Mouse (Mus musculus): ENCODE measurements at regions not wholly inside any gene's neighbourhood (a gene's known extent, or its start where the extent isn't known, plus 50 kb on each side); places are given as distances from the start of the nearest gene placed in this dataset.
A peak's percentile ranks its signal among the peaks of the same experiment; 100 is the strongest.

DNA sequence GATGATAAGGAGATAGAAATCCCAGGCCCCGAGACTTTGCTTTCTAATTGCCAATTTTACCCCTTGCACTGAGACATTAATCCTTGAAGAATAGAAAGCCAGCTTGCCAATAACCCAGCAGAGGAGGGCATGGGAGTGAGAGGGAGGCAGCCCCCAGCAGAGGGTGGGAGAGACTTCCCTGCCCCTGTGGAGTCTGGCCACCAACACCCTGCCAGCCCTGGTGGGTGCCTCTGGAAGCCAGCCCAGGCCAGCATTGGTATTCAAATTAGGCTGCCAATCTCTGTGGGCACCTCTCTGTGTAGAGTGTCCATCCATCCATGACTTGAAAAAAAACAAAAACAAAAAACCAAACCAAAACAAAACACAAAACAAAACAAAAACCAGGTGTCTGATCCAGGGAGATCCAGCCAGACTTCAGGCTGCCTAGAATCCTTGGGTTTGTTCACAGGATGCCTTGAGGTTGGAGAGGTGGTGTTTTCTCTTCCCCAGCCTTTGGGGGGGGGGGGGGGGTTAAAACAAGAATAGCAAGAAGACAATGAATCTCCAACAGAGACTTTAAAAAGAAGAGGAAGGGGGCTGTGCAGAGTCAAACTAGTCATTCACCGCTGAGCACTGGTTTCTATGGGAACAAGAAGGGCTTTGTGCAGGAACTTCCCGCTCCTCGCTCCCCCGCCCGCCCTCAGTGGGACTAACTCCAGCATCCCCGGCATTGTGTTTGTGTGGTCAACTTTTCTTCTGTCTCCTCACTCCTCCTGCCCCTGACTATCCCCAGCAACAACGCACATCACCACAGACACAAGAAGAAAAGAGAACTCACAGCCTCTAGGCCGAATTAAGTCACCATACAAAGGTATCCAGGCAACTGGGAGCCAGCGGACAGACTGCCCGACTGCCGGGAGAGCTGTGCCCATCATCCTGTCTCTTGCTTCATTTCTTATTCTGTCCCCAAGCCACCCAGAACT, 236.3 kb upstream of the Pabpc6 start:
- no peak for DNase-seq (ENCODE audit: low read depth)

DNA sequence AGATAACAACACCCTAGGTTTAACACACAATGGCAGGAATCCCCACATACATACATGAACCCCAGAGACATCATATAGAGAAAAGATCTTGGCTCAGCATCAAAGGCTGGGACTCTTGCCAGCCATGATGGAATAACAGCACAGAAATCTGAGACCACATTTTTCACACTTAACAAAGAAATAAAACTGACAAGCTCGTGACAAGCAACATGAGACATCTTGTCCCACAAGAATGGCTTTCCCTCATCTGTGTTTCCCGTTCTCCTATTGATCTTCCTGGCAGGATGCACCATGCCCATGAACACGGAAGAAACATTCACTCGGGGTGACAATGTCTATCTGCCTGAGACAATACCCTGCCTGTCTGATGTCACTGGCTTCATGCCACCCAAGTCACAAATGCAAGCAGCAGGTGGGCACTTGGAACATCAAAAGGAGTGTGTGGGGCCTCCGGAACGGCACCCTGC, 235.0 kb upstream of the Pabpc6 start:
- no peak for DNase-seq (ENCODE audit: low read depth)

DNA sequence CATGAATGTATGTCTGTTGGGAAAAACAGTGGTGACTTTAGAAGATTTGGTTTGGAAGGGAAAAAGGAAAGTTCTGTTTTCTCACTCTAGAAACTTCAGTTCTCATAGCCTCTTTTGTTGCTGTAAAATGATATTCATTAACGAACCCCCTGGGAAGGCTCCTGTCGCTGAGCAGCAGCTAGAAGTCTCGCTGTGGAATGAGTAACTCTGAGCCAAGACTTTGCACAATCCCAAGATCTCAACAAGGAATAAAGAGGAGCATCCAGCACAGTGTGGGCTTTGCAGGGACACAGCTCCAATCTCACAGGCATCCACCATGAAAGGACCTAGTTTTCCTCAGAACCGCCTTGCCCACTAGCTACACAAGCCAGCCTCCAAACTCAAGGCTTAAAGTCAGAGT, 233.8 kb upstream of the Pabpc6 start:
- DNase-seq (ENCODE audit: low read depth): no peak

DNA sequence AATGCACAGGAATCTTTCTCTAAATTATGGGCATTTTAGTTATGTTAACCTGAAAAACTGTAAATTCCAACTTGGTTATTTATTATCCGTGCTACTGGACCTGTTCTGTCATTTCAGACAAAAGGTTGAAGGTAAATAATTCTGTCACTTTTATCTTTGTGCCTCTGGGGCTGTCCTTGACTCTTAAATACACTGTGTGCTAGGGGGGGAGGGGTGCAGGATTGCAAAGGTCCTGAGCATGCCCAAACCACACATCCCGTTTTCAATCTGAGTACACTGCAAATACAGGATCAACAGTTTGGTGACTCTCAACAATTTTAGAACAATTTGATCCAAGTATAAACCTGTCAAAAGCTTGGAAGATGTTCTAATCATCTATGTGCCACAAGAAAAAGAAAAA, 227.4 kb upstream of the Pabpc6 start:
- DNase-seq (ENCODE audit: low read depth): no peak

DNA sequence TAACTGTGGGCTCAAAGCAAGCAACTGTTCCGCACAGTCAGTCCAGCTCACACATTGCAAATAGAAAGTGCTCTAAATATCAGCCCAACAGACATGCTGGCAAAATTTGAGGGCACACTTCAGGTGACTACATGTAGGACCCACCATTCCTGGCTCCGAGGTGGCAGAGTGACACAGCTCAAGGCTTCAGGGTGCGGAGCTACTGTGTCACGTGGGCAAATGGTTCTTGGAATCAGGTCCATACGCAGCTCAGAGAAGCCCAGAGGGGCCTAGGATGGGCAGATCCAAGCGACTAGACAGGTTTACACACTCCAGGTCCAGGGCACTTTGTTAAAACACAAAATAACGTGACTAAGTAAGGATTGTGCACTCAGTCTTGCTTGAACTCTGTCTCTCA, 226.2 kb upstream of the Pabpc6 start:
- no peak for DNase-seq (ENCODE audit: low read depth)

DNA sequence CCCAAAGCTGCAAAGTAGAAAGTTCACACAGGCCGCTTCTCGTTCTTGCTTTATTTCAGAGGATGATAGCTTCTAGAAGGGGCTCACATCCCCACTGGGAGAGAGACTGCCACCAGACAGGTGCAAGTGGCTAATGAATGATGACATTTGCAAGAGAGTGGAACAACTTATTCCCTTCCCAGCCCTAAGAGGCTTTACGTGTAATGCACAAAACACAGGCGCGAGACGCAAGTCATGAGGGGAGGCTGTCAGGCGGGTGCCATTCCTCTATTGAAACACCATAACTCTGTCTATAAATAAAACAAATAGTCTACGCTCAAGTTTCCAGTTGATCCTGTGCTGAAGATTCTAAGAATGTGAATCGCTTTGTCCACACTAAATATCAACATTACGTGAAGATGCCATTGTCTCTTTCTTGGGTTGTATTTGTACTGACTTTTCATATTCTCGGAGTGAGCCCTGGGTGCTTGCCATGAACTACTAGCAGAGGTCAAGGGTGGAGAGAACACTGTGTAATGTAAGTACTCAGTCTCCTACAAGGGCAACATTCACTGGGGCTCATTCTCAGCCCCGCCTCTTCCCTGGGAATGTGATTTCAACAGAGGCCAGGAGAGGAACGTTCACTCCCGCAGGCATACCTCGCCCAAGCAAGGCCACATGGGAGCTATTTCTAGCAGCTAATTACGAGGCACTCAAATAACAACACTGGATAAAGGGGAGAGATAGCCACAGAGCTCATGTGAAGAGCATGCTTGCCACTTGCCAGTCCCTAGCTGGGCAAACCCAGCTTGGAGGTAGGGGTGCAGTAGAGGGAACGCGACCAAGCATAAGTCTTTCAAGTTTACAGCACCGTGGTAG, 225.5 kb upstream of the Pabpc6 start:
- DNase-seq (ENCODE audit: low read depth): no peak

DNA sequence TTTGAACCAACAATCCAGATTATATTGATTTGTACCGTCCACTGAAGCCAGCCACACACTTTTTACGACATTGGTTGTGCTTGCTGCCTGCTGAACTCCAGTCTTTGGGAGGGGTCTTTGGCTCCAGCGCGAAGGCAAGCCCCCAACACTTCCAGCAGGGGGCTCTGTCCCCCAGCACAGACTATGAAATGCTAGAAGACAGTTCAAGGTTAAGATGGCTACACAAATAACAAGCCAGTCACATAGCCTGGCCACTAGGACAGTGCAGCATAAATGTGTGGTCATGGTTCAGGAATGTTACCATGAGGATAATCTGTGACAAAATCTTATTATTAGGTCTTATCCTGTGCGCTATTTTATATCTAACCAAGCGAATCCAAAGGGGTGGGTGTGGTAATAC, 224.4 kb upstream of the Pabpc6 start:
- peak; percentile 4 for DNase-seq (ENCODE audit: low read depth)

DNA sequence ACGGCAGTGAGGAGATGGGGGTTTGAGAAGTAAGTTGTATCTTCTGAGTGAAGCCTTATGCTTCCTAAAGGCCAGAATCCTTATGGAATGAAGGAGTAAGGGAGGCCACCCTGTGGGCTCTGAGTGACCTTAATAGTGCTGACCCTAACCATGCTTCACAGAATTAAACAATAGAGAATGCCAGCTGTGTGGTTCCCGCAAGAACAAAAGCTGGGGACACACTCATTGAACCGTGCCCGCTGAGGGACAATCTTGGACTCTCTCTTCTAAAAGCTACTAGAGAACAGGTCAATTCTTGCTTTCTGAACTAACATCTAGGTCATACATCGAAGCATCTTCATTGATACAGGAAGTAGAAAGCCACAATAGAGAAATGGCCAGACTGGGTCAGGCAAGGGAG, 223.3 kb upstream of the Pabpc6 start:
- no peak for DNase-seq (ENCODE audit: low read depth)

DNA sequence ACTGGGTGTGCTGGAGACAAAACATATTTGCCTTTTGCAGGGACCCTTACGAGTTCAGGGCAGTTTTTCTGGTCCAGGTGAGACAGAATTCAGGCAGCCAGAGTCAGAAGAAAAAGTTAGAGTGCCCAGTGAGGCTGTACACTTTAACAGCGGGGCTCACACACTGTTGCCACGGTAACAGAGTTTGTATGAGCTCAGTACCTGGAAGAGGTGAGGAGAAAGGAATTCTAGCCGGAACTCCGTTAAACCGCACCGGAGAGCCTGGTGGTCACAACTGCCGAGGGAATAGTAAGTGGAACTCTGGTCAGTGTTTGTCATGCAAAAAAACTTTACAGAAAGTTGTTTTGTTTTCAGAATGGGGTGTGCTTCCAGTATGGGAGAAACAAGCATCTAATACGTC, 222.6 kb upstream of the Pabpc6 start:
- no peak for DNase-seq (ENCODE audit: low read depth)

DNA sequence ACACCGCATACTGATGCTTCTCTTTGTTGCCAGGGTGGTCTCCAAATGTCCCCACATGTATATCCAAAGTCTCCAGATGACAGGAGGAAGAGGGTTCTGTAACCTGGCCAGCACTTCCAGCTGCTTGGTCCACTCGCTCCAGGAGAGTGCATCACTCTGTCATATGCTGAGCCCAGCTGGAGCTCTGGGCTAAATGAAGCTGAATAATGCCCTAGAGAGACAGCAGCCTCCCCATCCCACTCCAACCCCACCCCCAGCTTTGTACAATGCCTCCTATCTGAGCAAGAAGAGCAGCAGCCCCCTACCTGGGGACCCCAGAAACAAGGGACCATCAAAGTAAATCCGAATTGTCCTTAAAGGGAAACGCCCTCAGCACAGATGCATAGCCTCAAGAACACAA, 219.0 kb upstream of the Pabpc6 start:
- DNase-seq (ENCODE audit: low read depth): no peak

DNA sequence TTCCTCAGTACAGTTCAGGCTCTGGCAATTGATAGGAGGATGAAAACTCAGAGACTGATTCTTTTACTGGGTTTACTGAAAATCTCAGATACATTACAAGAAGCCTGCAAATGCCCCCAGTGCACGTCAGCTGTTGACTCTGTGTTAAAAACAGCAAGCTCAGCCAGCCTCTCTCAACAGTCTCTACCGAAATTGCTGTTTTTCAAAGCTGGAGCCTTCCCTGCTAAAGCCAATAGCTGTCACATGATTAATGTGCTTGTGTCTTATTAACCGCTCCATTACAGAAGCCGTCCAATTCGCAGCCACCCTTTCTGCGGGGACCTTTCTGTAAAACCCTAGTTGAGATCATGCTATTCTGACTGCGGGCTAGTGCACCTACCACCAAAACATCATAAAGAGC, 215.6 kb upstream of the Pabpc6 start:
- no peak for DNase-seq (ENCODE audit: low read depth)

DNA sequence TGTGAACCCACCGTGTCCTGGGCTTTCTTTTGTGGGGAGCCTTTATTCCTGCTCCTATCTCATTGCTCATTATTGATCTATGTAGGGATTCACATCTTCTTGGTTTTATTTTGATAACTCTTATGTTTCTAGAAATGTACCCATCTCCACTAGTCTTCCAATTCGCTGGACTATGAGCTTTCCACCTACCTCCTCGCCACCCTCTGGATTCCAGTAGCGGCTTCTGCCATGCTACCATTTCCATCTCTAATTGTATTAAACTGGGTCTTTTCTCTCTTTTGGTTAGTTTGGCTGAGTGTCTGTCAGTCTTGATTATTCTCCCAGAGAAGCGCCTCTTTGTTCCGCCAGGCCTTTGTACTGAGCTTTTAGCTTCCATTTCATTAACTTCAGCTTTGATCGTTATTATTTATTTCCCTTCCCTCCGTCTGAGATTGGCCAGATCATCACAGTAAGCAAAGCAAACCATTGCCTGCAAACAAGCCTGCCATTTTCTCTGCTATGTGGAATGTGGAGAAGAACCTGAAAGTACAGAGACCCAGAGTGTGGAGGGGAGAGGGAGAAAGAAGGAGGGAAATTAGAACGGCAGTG, 213.2 kb upstream of the Pabpc6 start:
- DNase-seq (ENCODE audit: low read depth): no peak

DNA sequence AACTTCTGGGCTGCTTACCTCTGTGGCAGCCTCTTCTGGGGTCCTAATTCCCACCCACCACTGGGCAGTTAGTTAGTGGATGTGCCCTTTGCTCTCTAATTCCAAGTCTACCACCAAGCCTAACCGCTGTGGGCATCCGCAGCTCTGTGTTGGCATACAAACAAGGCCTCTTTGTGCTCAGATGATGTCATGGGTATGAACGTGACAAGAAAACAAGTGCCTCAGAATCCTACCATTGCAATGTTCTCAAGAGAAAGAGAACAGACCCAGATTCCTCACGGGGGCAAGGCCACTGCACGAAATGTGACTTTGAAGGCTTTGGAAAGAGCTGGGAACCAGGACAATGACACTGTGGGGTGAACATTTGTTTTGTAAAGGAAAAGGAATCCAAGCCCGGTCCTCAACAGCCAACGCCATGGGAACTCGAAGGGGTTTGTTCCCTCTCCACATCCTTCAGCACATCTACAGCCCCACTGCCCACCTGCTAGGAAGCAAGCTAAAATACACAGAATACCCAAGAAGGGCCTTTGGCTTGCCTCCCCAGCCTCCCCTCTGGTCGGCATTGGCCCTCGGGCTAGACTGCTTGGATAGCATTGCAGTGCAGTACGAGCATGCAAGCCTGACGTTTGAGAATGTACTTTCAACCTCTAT, 210.2 kb upstream of the Pabpc6 start:
- DNase-seq (ENCODE audit: low read depth): no peak

DNA sequence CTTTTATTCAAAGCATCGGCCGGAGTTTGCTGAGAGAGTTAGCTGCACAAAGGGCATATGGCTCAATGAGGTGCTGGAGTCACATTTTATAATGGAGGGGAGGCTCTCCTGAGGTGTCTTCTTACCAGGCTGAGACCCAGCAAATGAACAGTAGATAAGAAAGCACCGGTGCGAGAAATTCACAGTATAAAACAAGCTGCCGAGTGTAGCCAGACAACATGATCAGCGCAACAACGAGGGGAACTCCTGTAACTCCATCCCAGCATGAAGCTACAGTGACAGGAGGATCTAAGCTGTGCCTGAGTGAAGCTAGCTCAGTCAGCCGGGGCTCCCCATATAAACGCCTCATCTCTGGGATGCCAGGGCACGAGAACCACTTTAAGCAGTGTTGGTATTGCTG, 204.2 kb upstream of the Pabpc6 start:
- DNase-seq (ENCODE audit: low read depth): no peak

DNA sequence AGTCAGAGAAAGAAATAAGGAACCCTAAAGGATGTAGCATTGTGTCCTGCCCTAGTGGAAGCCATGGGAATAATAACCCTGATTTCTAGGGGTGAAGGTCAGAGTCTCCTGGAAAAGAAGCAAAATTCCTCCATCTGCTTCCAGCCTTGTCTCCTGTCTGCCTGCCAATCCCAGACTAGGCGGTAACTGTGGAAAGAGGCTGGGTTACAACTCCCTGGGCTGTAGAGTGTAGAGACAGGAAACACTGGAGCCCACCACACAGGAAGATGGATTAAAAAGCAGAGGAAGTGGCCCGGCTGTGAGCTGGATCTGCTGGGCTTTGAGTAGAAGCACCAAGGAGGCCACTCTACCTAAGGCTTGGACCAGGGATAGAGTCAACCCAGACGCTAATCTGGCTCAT, 200.7 kb upstream of the Pabpc6 start:
- no peak for DNase-seq (ENCODE audit: low read depth)

DNA sequence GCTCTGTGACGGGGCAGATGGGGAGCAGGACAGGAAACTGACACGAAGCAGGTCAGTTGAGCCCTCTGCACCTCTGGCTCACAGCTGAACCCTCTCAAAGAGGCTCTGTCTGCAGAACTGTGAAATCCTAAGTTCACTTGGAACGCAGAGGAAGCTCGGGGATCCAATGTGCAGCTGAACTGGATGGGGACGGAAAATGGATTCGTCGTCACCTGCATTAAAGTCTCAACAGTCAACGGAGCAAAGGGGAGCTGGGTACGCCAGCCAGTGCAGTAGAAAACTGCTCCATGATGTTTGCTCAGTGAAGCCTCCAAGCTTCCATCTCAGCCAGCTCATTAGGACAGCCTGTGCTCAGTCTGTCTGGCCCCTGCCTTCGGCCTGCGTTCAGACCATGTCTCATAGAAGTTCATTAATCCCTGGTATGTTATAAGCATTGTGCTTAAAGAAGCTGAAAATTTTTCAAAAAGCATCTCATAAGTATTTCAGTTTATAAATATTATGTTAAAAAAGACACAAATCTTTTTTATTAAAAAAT, 199.3 kb upstream of the Pabpc6 start:
- no peak for DNase-seq (ENCODE audit: low read depth)

DNA sequence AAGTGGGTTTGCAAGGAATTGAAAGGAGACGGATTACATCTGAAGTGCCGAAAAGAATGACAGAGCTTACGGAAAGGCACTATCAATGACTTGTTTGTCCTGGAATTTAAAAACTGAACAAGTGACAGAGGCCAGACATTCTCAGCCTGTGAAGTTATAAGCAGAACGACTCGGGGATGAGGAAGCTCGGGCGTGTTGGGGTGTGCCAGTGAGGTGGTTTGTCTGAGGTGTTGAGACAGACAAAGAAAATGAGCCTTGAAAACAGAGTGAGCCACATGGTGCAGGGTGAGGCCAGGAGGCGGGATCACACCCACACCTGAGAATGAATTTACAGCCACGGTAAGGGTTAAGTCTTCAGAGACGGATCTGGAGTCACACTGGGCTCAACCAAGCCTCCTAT, 194.7 kb upstream of the Pabpc6 start:
- DNase-seq (ENCODE audit: low read depth): no peak

DNA sequence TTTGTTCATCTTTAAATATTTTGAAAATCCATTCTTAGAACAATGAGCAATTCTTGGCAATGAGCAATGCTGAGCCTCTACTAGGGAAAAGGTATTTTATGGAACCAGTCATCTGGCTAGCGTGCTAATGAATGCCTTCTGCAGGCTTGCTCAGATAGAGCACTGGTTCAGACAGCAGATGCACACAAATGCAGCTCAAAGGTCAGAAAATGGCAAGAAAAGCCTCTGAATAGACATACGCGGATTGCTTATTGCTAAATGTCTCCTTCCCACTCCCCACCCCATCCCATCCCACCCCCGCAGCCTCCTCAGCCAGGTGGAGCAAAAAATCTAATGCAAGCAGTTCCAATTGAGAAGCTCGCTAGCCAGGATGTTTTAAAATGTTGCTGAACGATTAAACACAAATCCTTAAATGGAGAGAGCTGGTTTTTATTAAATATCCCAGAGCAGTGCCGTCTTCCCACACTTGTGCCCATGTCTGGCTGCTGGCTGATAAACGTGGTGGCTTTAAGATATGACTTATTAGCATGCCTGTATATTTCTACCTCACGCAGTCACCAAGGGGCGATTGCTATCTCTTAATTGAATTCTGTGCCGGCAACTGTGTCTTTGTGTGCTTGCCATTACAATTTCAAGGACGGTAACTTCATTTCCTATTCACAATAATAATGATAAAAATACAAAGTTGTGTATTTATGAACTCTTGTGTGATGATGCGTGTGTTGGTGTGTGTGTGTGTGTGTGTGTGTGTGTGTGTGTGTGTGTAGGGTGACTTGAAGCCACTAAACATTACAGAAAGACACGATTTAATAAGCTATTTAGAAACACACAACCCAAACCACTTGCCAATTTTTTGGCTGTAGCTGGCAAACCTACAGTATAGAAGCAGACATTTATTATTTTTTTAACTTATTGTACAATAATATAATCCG, 192.7 kb upstream of the Pabpc6 start:
- DNase-seq (ENCODE audit: low read depth): no peak

DNA sequence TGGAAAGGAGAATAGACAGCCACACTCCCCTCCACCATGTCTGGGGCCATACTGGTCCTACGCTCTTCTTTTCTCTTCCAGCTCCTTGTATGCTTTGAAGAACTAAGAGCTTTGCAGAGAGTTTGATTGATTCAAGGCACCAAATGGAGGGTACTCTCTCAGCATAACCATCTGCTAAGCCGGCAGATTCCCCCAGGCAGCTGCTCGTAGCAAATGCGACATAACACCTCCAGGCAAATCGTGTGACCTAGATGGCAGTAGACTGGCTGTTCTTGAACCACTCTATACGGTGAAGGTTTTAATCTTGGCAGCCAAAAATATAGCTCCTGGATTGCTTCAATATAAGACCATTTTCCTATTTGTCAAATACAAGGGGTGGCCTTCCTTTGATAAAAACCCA, 191.8 kb upstream of the Pabpc6 start:
- no peak for DNase-seq (ENCODE audit: low read depth)

DNA sequence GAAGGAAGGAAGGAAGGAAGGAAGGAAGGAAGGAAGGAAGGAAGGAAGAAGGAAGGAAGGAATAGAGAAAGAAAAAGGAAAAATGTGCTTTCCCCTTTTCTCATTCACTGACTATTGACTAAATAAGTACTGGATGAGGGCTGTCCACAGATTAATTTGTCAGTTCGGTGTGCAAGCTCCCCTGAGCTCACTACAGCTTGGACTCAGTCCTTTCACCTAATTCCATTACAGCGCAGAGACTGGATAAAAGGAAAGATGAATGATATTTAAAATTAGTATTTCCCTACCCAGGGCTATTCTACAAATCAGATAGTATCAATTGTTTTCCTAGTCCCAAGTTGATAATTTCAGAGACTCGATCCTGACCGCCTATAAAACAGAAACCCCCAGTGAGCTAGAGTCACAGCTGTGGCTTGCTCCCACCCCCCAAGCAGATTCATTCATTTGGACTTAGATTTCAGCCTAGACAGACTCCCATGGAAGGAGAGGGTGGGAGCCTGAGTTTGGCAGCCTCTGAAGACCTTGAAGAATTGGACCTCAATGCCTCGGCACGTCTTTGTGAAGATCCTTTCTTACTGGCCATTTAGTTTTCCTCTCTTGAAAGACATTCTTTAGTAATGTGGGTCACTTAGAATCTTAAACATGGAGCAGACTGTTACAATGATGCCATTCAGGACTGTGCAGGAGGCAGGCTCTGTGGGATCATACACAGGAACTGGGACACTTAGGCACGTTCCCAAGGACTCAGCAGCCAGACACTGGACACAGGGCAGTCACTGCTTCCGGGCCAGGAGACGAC, 179.2 kb upstream of the Pabpc6 start:
- DNase-seq (ENCODE audit: low read depth): no peak

Measured in naive thymus-derived CD4-positive, alpha-beta T cell, adult 2 months (primary cell).